Mouse (Mus musculus) olfactory bulb, adult 2 months (tissue): ENCODE measurements around the gene Rsph14. TPM values are rescaled to one million over a fixed set of nuclear protein-coding genes. Genes with fewer than 3 reads are reported as not detected.

Experiments used
- H3K27ac ChIP-seq: fragments of 200-500 bp; 2 replicates; pipeline ENCODE4 v1.5.1; 2012; ENCODE audit warnings: low read depth, low read length; ENCODE audit not compliant: insufficient read depth
- H3K4me1 ChIP-seq: fragments of 200-500 bp; 2 replicates; pipeline ENCODE4 v1.6.1; 2012; ENCODE audit warnings: low read length; ENCODE audit not compliant: control insufficient read depth, insufficient read depth
- H3K4me3 ChIP-seq: fragments of 200-500 bp; 2 replicates; pipeline ENCODE4 v1.5.1; 2012; ENCODE audit warnings: mild to moderate bottlenecking, low read depth, low read length, moderate library complexity; ENCODE audit not compliant: insufficient read depth
- CTCF ChIP-seq: fragments of 200-500 bp; IDR thresholded peaks from 2 replicates; pipeline ENCODE4 v1.5.1; 2012; ENCODE audit warnings: low read depth, mild to moderate bottlenecking, low read length, moderate library complexity; ENCODE audit not compliant: insufficient read depth
- POLR2A ChIP-seq: fragments of 200-500 bp; IDR thresholded peaks from 2 replicates; pipeline ENCODE4 v1.6.1; 2012; ENCODE audit warnings: mild to moderate bottlenecking, low read depth, low read length, moderate library complexity; ENCODE audit not compliant: insufficient read depth
- WGBS: fragments of 180-500 bp; shearing (Covaris S2); methylation state at CpG from one replicate; pipeline ENCODE4 v1.1.7; 2018; 5-methylcytosine and 5-hydroxymethylcytosine counted together
- polyA plus RNA-seq: library from polyadenylated mRNA; stranded (reverse); fragments of >200 nt; gene quantifications from 2 replicates; pipeline ENCODE4 v1.2.4, GENCODE M21; 2012; ENCODE audit warnings: low replicate concordance; ENCODE audit not compliant: missing spikeins, insufficient read depth, insufficient read length

Gene Rsph14
- polyA plus RNA-seq: not detected in 2 replicates

DNA sequence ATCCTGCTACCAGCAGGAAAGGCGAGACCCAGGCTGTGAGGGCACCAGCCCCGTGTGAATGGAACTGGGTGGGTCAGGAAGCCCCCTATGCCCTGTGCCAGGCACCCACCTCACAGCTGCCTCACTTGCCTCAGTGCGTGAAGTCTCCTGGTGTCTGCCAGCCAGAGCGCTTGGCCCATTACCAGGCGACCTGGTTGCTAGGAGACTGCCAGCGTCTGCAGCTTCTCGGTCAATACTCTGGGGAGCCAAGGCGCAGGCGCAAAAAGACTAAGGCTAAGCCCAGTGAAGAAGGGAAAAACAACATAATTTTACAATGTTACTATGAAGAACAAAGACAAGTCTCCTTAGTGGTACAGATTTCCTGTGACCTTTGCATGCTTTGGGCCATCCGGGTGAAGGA, at the start of gene Rsph14:
Rsph14 (minus strand) TSS at position 192 of the 400 bp plus-strand sequence.
- peak within 1 kb of the TSS; percentile 20 for H3K4me3 ChIP-seq
- TF ChIP-seq CTCF (no peak), POLR2A (no peak)
- whole genome bisulfite sequencing: 9% methylated on average over 10 of the region's 10 CpGs
- H3K4me1 ChIP-seq: peaks cover 6% of the 10 kb centered on the region
- 0 out of 2 replicates have a peak within 1 kb of the TSS, but pooled peaks have one; percentile 4 for H3K27ac ChIP-seq

DNA sequence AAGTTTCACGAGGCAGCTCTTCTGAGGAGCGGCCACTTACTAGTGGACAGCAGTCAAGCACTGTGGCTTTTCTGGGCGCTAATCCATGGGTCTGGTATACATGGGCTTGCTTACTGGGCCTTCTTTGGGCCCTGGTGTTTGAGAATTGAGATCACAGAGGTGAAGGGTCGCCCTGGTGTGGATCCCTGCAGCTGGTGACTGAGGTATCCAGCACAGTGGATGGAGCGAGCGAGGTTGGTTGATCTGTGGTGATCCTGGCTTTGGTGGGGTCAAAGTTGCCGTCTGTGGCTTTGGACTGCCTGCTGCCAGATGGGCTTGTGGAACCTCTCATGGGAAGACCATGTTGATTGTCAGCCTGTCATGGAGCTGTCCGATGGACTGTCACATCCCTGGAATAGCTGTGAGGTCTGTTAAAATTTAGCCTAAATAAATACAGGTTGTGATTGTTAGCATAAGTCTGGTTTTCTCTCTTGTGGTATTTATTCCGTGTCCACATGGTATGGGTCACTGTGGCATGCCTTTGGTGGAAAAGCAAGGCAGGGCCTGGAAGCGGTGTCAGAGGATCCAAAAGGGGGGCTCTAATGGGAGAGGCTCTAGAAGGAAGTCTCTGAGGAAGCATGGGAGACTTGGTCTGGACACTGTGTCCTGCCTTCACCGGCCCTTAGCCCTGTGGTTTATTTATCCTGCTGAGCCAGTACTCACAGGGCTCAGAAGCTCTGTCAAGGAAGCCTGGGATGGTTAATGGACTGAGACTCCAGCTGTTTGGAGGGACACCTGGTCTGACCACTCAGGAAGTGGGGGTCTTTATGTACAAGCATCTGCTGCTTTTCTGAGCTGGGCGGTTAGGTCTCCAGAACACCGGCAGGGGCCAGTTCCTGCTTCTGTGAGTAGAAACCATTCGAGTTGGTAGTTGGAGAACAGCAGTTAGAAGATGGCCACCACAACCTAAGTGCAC, 46.1 kb upstream of the Rsph14 start:
- TF ChIP-seq CTCF (no peak), POLR2A (no peak)
- Histone ChIP-seq H3K4me1 (peaks cover 24% of the 10 kb centered on the region), H3K4me3 (no peak overlapping the region), H3K27ac (no peak overlapping the region)
- 87% methylated on average over 14 of the region's 14 CpGs for WGBS

DNA sequence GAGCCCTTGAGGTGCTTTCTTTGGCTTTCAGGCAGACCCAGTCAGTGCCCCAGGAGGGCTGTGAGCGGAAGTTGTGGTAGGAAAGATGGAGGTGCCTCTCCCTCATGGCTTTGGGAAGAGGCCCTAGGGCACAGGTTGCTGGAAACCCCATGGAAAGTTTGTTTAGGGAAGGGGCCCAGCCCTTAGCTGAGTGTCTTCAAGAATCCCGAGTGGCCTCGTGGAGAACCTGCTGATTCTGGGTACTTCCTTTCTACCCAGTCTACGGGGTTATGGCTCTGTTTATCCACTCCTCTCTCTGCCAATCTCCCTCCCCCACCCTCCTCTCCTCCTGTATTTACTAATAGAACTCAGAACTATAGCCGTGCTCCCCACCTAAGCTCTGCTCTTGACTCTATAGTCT, 43.3 kb upstream of the Rsph14 start:
- no peak for TF ChIP-seq CTCF
- no peak for TF ChIP-seq POLR2A
- 62% methylated on average over 5 of the region's 5 CpGs for WGBS
- peaks cover 25% of the 10 kb centered on the region for H3K4me1 ChIP-seq
- no peak overlapping the region for H3K4me3 ChIP-seq
- no peak overlapping the region for H3K27ac ChIP-seq

DNA sequence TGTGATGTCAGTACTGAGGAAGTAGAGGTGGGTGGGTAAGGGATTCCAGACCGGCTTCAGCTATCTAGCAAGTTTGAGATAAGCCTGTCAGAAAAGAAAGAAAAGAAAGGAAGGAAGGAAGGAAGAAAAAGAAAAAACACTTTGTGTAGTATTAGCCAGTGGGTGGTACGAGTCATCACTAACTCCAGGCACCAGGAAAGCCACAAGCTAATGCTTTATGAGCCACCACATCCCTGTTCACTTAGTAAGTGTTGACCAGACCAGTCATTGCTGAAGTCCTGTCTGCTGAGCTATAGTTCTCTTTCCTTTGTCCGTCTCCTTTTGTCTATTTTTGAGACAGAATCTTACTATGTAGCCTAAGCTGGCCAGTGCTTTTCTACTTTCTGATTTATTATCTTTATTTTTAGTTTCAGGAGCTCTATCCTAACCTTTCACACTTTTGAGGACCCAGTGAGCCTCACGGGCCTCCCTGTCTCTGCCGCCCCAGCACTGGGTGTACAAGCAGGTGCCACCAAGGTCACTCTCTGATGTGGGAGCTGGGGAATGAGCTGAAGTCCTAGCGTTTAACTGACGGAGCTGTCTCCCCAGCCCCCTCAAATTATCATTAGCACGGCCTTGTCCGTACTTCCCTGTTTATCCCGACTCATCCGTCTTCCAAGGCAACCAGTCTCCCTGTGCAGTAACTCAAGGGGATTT, 38.0 kb upstream of the Rsph14 start:
- no peak overlapping the region for H3K4me3 ChIP-seq
- peaks cover 18% of the 10 kb centered on the region for H3K4me1 ChIP-seq
- TF ChIP-seq CTCF (no peak), POLR2A (no peak)
- no peak overlapping the region for H3K27ac ChIP-seq
- 59% methylated on average over 11 of the region's 11 CpGs for WGBS

DNA sequence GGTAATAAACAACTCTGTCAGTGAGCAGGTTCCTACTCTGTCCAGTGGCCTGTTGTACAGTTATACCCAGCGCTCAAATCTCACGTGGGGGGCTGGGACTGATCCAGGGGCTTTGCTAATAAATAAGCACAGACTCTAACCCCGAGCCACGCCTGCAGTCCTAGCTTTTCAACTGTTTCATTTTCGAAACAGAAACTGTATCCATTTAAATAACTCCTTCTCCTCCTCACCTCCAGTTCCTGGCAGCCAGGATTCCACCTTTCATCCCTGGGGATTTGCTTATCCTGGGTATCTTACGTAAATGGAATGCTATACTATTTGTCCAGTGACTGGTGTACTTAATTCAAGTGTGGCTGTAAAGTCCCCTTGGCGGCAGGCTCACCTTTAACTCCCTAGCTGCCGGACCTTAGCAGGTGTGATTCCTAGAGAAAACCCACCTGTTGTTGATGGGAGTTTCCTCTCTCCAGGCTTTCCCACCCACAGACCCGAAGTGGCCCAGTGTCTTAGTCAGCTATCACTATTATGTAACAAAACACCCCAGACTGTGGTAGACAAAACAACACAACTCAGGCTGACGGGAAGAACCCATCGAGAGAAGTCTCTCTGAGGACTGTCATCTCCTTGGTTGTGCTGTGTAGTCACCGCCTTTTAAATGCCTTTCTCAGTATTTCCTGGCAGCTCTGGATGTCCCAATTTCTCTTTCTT, 36.4 kb upstream of the Rsph14 start:
- TF ChIP-seq CTCF: no peak
- TF ChIP-seq POLR2A: no peak
- Histone ChIP-seq H3K4me1 (peaks cover 23% of the 10 kb centered on the region), H3K27ac (no peak overlapping the region), H3K4me3 (no peak overlapping the region)
- WGBS: 45% methylated on average over 12 of the region's 12 CpGs

DNA sequence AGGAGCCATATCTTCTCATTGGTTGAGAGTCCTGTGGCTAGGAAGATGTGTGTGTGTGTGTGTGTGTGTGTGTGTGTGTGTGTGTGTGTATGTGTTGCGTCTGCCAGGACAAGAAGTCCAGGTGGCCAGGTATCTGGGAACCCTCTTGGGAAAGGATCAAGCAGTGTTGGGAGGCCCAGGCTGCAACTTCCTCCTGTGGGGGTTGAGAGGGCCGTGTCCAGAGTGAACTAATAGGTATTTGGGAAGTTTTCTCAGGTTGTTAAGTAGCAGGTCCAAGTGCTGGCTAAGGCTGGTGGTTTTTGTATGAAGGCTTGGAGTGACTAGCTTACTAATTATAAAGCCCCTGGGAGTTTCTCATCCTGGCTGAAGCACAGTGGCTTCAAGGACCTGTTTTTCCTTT, 35.7 kb upstream of the Rsph14 start:
- no peak for TF ChIP-seq CTCF
- no peak for TF ChIP-seq POLR2A
- Histone ChIP-seq H3K27ac (no peak overlapping the region), H3K4me3 (no peak overlapping the region), H3K4me1 (peaks cover 27% of the 10 kb centered on the region)
- 48% methylated on average over 2 of the region's 2 CpGs for WGBS

DNA sequence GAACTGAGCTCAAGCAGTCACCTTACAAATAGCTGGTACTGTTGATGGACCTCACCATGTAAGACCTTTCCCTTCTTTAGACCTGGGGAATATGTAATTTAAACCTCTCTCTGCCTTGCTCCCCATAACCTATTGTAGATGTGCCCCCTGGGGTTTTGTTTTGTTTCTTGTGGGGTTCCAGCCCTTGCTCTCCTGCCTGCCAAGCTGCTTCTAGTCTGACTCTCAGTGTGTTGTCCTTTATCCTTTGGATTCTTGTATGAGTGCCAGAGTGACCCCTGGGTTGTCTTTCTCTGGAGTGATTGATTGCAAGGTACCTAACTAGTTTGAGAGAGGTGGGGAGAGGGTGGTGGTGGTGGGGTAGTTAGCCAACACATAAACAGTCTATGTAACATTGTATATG, 35.1 kb upstream of the Rsph14 start:
- no peak for TF ChIP-seq CTCF
- TF ChIP-seq POLR2A: no peak
- Histone ChIP-seq H3K4me3 (no peak overlapping the region), H3K4me1 (peaks cover 30% of the 10 kb centered on the region), H3K27ac (no peak overlapping the region)

DNA sequence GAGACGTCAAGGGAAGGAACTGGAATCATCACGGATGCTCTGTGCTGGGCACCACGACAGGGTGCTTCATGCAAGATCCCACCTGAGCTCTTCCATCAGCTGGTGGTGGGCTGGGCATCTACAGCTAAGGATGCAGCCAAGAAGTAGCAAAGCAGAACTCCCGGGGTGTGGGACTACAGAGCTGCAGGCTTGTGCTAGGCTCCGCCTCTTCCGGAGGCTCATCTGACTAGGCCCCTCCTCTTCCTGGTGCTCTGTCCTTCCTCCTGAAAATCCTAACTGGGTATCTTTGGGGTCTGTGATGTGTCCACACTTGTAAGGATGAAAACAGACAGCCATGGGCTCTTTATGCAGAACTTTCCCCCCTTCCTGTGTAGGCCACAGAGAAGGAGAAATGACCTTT, 33.3 kb upstream of the Rsph14 start:
- TF ChIP-seq CTCF (no peak), POLR2A (no peak)
- H3K4me1 ChIP-seq: peaks cover 42% of the 10 kb centered on the region
- H3K27ac ChIP-seq: no peak overlapping the region
- 69% methylated on average over 6 of the region's 6 CpGs for WGBS
- H3K4me3 ChIP-seq: no peak overlapping the region

DNA sequence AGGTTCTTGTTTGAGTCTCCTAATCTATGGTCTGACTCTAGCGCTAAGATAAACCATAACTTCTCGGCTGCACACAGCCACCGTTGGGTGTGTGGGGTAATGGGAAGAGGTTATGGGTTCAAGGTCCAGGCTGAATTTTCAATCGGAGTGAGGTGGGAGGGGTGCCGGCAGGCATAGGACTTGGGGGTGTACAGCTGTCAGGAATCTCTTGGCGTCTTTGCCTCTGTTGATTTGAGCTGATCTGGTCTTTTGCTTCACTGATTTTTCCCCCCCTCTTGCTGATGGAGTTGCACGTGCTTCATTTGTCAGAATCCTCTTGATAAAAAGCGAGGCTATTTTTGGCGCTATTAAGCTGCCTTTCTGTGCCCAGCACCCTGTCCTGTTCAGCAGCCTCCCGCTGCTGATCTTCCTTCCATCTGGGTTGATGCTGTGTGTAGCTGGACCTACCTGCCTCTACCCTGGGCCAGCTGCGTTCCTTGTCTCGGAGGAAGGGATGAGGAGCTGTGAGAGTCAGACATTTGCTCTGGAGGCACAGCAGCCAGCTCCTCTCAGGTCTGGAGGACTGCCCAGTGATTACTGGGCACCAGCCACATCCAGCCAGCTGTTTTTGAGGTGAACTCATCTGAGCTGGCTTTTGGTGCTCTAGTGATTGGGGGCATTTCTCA, 31.0 kb upstream of the Rsph14 start:
- no peak overlapping the region for H3K27ac ChIP-seq
- H3K4me1 ChIP-seq: peaks cover 43% of the 10 kb centered on the region
- peak overlapping the region; percentile 49 for H3K4me3 ChIP-seq
- TF ChIP-seq CTCF (no peak), POLR2A (no peak)
- 21% methylated on average over 12 of the region's 12 CpGs for WGBS
